Mouse (Mus musculus): ENCODE measurements at regions not wholly inside any gene's neighbourhood (a gene's known extent, or its start where the extent isn't known, plus 50 kb on each side); places are given as distances from the start of the nearest gene placed in this dataset.

- Histone ChIP-seq H3K4me2 (replicated peaks; ENCODE audit: low read depth, low read length) (no peak overlapping the region), H3K4me3 (ENCODE audit: low read depth, low read length) (no peak overlapping the region), H3K9ac (replicated peaks; ENCODE audit: low read depth, low read length) (no peak overlapping the region), H3K4me1 (ENCODE audit: control insufficient read depth, insufficient read depth, low read length) (no peaks in the 10 kb centered on the region), H3K27me3 (ENCODE audit: control insufficient read depth, insufficient read depth, low read length) (no peaks in the 10 kb centered on the region), H3K9me3 (ENCODE audit: control insufficient read depth, low read depth, low read length) (no peaks in the 10 kb centered on the region), H3K27ac (ENCODE audit: low read length) (no peak overlapping the region), H3K36me3 (ENCODE audit: control insufficient read depth, insufficient read depth, low read length) (no peaks in the 10 kb centered on the region)
- WGBS: 87% methylated on average over 4 of the region's 4 CpGs
- ATAC-seq (ENCODE audit: insufficient number of reproducible peaks, insufficient read depth, low FRiP score, low read depth): no peak
Measured at GRCm38 (mm10) chr12:90946528-90946918, 208.3 kb upstream of the Dio2 start.

GRCm38 (mm10) chr12:90945743-90946527 lies 207.7 kb upstream of the Dio2 start:
- Histone ChIP-seq H3K4me1 (ENCODE audit: control insufficient read depth, insufficient read depth, low read length) (no peaks in the 10 kb centered on the region), H3K36me3 (ENCODE audit: control insufficient read depth, insufficient read depth, low read length) (no peaks in the 10 kb centered on the region), H3K9me3 (ENCODE audit: control insufficient read depth, low read depth, low read length) (no peaks in the 10 kb centered on the region), H3K4me3 (ENCODE audit: low read depth, low read length) (no peak overlapping the region), H3K4me2 (replicated peaks; ENCODE audit: low read depth, low read length) (no peak overlapping the region), H3K27ac (ENCODE audit: low read length) (no peak overlapping the region), H3K9ac (replicated peaks; ENCODE audit: low read depth, low read length) (no peak overlapping the region), H3K27me3 (ENCODE audit: control insufficient read depth, insufficient read depth, low read length) (no peaks in the 10 kb centered on the region)
- ATAC-seq (ENCODE audit: insufficient number of reproducible peaks, insufficient read depth, low FRiP score, low read depth): no peak
- 62% methylated on average over 6 of the region's 6 CpGs for WGBS

- 94% methylated on average over 8 of the region's 8 CpGs for WGBS
- no peak for ATAC-seq (ENCODE audit: insufficient number of reproducible peaks, insufficient read depth, low FRiP score, low read depth)
- Histone ChIP-seq H3K27me3 (ENCODE audit: control insufficient read depth, insufficient read depth, low read length) (no peaks in the 10 kb centered on the region), H3K36me3 (ENCODE audit: control insufficient read depth, insufficient read depth, low read length) (no peaks in the 10 kb centered on the region), H3K9ac (replicated peaks; ENCODE audit: low read depth, low read length) (no peak overlapping the region), H3K4me2 (replicated peaks; ENCODE audit: low read depth, low read length) (no peak overlapping the region), H3K27ac (ENCODE audit: low read length) (no peak overlapping the region), H3K9me3 (ENCODE audit: control insufficient read depth, low read depth, low read length) (no peaks in the 10 kb centered on the region), H3K4me1 (ENCODE audit: control insufficient read depth, insufficient read depth, low read length) (no peaks in the 10 kb centered on the region), H3K4me3 (ENCODE audit: low read depth, low read length) (no peak overlapping the region)
Measured at GRCm38 (mm10) chr12:90932684-90933083, 194.4 kb upstream of the Dio2 start.

GRCm38 (mm10) chr12:90932201-90932600 lies 194.0 kb upstream of the Dio2 start:
- Histone ChIP-seq H3K27me3 (ENCODE audit: control insufficient read depth, insufficient read depth, low read length) (no peaks in the 10 kb centered on the region), H3K36me3 (ENCODE audit: control insufficient read depth, insufficient read depth, low read length) (no peaks in the 10 kb centered on the region), H3K27ac (ENCODE audit: low read length) (no peak overlapping the region), H3K9ac (replicated peaks; ENCODE audit: low read depth, low read length) (no peak overlapping the region), H3K4me2 (replicated peaks; ENCODE audit: low read depth, low read length) (no peak overlapping the region), H3K4me3 (ENCODE audit: low read depth, low read length) (no peak overlapping the region), H3K9me3 (ENCODE audit: control insufficient read depth, low read depth, low read length) (no peaks in the 10 kb centered on the region), H3K4me1 (ENCODE audit: control insufficient read depth, insufficient read depth, low read length) (no peaks in the 10 kb centered on the region)
- 96% methylated on average over 5 of the region's 5 CpGs for WGBS
- ATAC-seq (ENCODE audit: insufficient number of reproducible peaks, insufficient read depth, low FRiP score, low read depth): no peak

GRCm38 (mm10) chr12:90930091-90930715 lies 192.0 kb upstream of the Dio2 start:
- no peak overlapping the region for H3K9ac ChIP-seq (replicated peaks; ENCODE audit: low read depth, low read length)
- H3K27me3 ChIP-seq (ENCODE audit: control insufficient read depth, insufficient read depth, low read length): no peaks in the 10 kb centered on the region
- no peak overlapping the region for H3K4me2 ChIP-seq (replicated peaks; ENCODE audit: low read depth, low read length)
- H3K9me3 ChIP-seq (ENCODE audit: control insufficient read depth, low read depth, low read length): no peaks in the 10 kb centered on the region
- WGBS: 69% methylated on average over 6 of the region's 6 CpGs
- H3K4me3 ChIP-seq (ENCODE audit: low read depth, low read length): no peak overlapping the region
- H3K4me1 ChIP-seq (ENCODE audit: control insufficient read depth, insufficient read depth, low read length): no peaks in the 10 kb centered on the region
- ATAC-seq (ENCODE audit: insufficient number of reproducible peaks, insufficient read depth, low FRiP score, low read depth): no peak
- no peaks in the 10 kb centered on the region for H3K36me3 ChIP-seq (ENCODE audit: control insufficient read depth, insufficient read depth, low read length)
- H3K27ac ChIP-seq (ENCODE audit: low read length): no peak overlapping the region

- Histone ChIP-seq H3K9ac (replicated peaks; ENCODE audit: low read depth, low read length) (no peak overlapping the region), H3K4me2 (replicated peaks; ENCODE audit: low read depth, low read length) (no peak overlapping the region), H3K36me3 (ENCODE audit: control insufficient read depth, insufficient read depth, low read length) (no peaks in the 10 kb centered on the region), H3K27me3 (ENCODE audit: control insufficient read depth, insufficient read depth, low read length) (no peaks in the 10 kb centered on the region), H3K4me3 (ENCODE audit: low read depth, low read length) (no peak overlapping the region), H3K4me1 (ENCODE audit: control insufficient read depth, insufficient read depth, low read length) (no peaks in the 10 kb centered on the region), H3K27ac (ENCODE audit: low read length) (no peak overlapping the region), H3K9me3 (ENCODE audit: control insufficient read depth, low read depth, low read length) (no peaks in the 10 kb centered on the region)
- ATAC-seq (ENCODE audit: insufficient number of reproducible peaks, insufficient read depth, low FRiP score, low read depth): no peak
- 88% methylated on average over 2 of the region's 2 CpGs for WGBS
Measured at GRCm38 (mm10) chr12:90923603-90924002, 185.4 kb upstream of the Dio2 start.

GRCm38 (mm10) chr12:90923148-90923547 lies 184.9 kb upstream of the Dio2 start:
- WGBS: 67% methylated on average over 3 of the region's 3 CpGs
- H3K4me3 ChIP-seq (ENCODE audit: low read depth, low read length): no peak overlapping the region

GRCm38 (mm10) chr12:90921227-90921626 lies 183.0 kb upstream of the Dio2 start:
- no peaks in the 10 kb centered on the region for H3K36me3 ChIP-seq (ENCODE audit: control insufficient read depth, insufficient read depth, low read length)
- no peak overlapping the region for H3K9ac ChIP-seq (replicated peaks; ENCODE audit: low read depth, low read length)
- H3K27me3 ChIP-seq (ENCODE audit: control insufficient read depth, insufficient read depth, low read length): no peaks in the 10 kb centered on the region
- H3K4me1 ChIP-seq (ENCODE audit: control insufficient read depth, insufficient read depth, low read length): no peaks in the 10 kb centered on the region
- H3K9me3 ChIP-seq (ENCODE audit: control insufficient read depth, low read depth, low read length): no peaks in the 10 kb centered on the region
- ATAC-seq (ENCODE audit: insufficient number of reproducible peaks, insufficient read depth, low FRiP score, low read depth): no peak
- no peak overlapping the region for H3K27ac ChIP-seq (ENCODE audit: low read length)
- H3K4me3 ChIP-seq (ENCODE audit: low read depth, low read length): no peak overlapping the region
- 89% methylated on average over 4 of the region's 4 CpGs for WGBS
- no peak overlapping the region for H3K4me2 ChIP-seq (replicated peaks; ENCODE audit: low read depth, low read length)

More at GRCm38 (mm10) chr12:90923148-90923547, 184.9 kb upstream of the Dio2 start:
- Histone ChIP-seq H3K4me2 (replicated peaks; ENCODE audit: low read depth, low read length) (no peak overlapping the region), H3K4me1 (ENCODE audit: control insufficient read depth, insufficient read depth, low read length) (no peaks in the 10 kb centered on the region), H3K9ac (replicated peaks; ENCODE audit: low read depth, low read length) (no peak overlapping the region), H3K27ac (ENCODE audit: low read length) (no peak overlapping the region), H3K9me3 (ENCODE audit: control insufficient read depth, low read depth, low read length) (no peaks in the 10 kb centered on the region), H3K36me3 (ENCODE audit: control insufficient read depth, insufficient read depth, low read length) (no peaks in the 10 kb centered on the region), H3K27me3 (ENCODE audit: control insufficient read depth, insufficient read depth, low read length) (no peaks in the 10 kb centered on the region)
- no peak for ATAC-seq (ENCODE audit: insufficient number of reproducible peaks, insufficient read depth, low FRiP score, low read depth)

Measured in stomach, embryonic 14.5 days (tissue).